Mouse (Mus musculus) heart, embryonic 14.5 days (tissue): ENCODE measurements around the gene Faf2. TPM values are rescaled to one million over a fixed set of nuclear protein-coding genes. Genes with fewer than 3 reads are reported as not detected.

Source experiments
- ATAC-seq: fragments of 200-750 bp; cut with Nextera tagmentation; 2 replicates; pipeline ENCODE4 v1.8.0; 2017; ENCODE audit warnings: low read depth, moderate TSS enrichment; ENCODE audit not compliant: insufficient number of reproducible peaks, insufficient read depth, low FRiP score
- H3K27ac ChIP-seq, 2 experiments: fragments of 200-500 bp in 1 of 2; fragments of 300-500 bp in 1 of 2; sonication (generic) in 1 of 2; replicated peaks in 1 of 2; 2 replicates each; pipeline ENCODE4 v1.5.1; 2012 to 2014; ENCODE audit warnings: low read depth in 2 of 2, low read length in 2 of 2, control low read depth in 1 of 2, mild to moderate bottlenecking in 1 of 2, mixed read lengths in 1 of 2; ENCODE audit not compliant: control insufficient read depth in 1 of 2, insufficient read depth in 1 of 2
- H3K27me3 ChIP-seq: fragments of 300-500 bp; sonication (generic); 2 replicates; pipeline ENCODE4 v1.6.1; 2014; ENCODE audit warnings: mild to moderate bottlenecking, low read length, control low read depth; ENCODE audit not compliant: control insufficient read depth, insufficient read depth
- H3K36me3 ChIP-seq: fragments of 300-500 bp; sonication (generic); 2 replicates; pipeline ENCODE4 v1.6.1; 2014; ENCODE audit warnings: mild to moderate bottlenecking, control low read depth, low read length, mixed read lengths; ENCODE audit not compliant: control insufficient read depth, insufficient read depth
- H3K4me1 ChIP-seq, 2 experiments: fragments of 200-500 bp in 1 of 2; fragments of 300-500 bp in 1 of 2; sonication (generic) in 1 of 2; 2 replicates each; pipeline ENCODE4 v1.6.1; 2012 to 2014; ENCODE audit warnings: low read length in 2 of 2, control low read depth in 1 of 2, mixed read lengths in 1 of 2; ENCODE audit not compliant: control insufficient read depth in 2 of 2, insufficient read depth in 2 of 2
- H3K4me2 ChIP-seq: fragments of 300-500 bp; sonication (generic); 2 replicates; pipeline ENCODE4 v1.6.1; 2014; ENCODE audit warnings: mild to moderate bottlenecking, low read length
- H3K4me3 ChIP-seq, 2 experiments: fragments of 200-500 bp in 1 of 2; fragments of 300-500 bp in 1 of 2; sonication (generic) in 1 of 2; 2 replicates each; pipeline ENCODE4 v1.5.1; 2012 to 2014; ENCODE audit warnings: low read length in 2 of 2, mild to moderate bottlenecking in 2 of 2, control low read depth in 1 of 2, low read depth in 1 of 2, moderate library complexity in 1 of 2; ENCODE audit not compliant: control insufficient read depth in 1 of 2, insufficient read depth in 1 of 2
- H3K9ac ChIP-seq: fragments of 300-500 bp; sonication (generic); 2 replicates; pipeline ENCODE4 v1.6.1; 2014; ENCODE audit warnings: mild to moderate bottlenecking, low read length
- H3K9me3 ChIP-seq: fragments of 300-500 bp; sonication (generic); 2 replicates; pipeline ENCODE4 v1.6.1; 2016; ENCODE audit warnings: low read length, control low read depth; ENCODE audit not compliant: control insufficient read depth
- WGBS: fragments of 180-500 bp; shearing (Covaris S2); extraction: QIAGEN DNeasy Blood & Tissue Kit; methylation state at CpG from one replicate; pipeline ENCODE4 v1.1.7; 2014; 5-methylcytosine and 5-hydroxymethylcytosine counted together
- polyA plus RNA-seq: library from polyadenylated mRNA; unstranded; fragments of >200 nt; fragmentation: Nextera tagmentation; extraction: Ambion mirVana; gene quantifications from 2 replicates; pipeline ENCODE4 v1.2.1, GENCODE M21; 2014

Gene Faf2
- polyA plus RNA-seq, 1 experiment from 2014 or later = 64.4 TPM

- Histone ChIP-seq H3K9ac (no peak overlapping the region), H3K36me3 (peaks cover 99% of the 10 kb centered on the region), H3K4me3 (no peak overlapping the region), H3K27ac (no peak overlapping the region), H3K4me1 (no peaks in the 10 kb centered on the region), H3K27me3 (no peaks in the 10 kb centered on the region), H3K9me3 (no peaks in the 10 kb centered on the region), H3K4me2 (no peak overlapping the region)
- ATAC-seq = no peak
- 81% methylated on average over 5 of the region's 5 CpGs for WGBS
Observed at GRCm38 (mm10) chr13:54582860-54583259, 38.7 kb upstream of the Faf2 start.

- Histone ChIP-seq H3K4me1 (peaks cover 0 to 1% of the 10 kb centered on the region in 2 experiments; a peak in 1 of 4 replicates), H3K9ac (no peak overlapping the region), H3K4me3 (no peak overlapping the region), H3K4me2 (no peak overlapping the region), H3K36me3 (peaks cover 77% of the 10 kb centered on the region), H3K27me3 (no peaks in the 10 kb centered on the region), H3K9me3 (no peaks in the 10 kb centered on the region), H3K27ac (no peak overlapping the region)
- no peak for ATAC-seq
- WGBS = 75% methylated on average over 11 of the region's 11 CpGs
Observed at GRCm38 (mm10) chr13:54585831-54586230, 35.8 kb upstream of the Faf2 start.

GRCm38 (mm10) chr13:54589414-54589995, 32.1 kb upstream of the Faf2 start:
- H3K9me3 ChIP-seq = no peaks in the 10 kb centered on the region
- ATAC-seq = 0 out of 2 replicates have a peak, but pooled peaks have one; percentile 1
- H3K4me3 ChIP-seq = peak overlapping the region; percentile 80 to 93
- peaks cover 62% of the 10 kb centered on the region for H3K36me3 ChIP-seq
- peaks cover 2 to 12% of the 10 kb centered on the region in 2 experiments; a peak in 2 of 4 replicates for H3K4me1 ChIP-seq
- WGBS = under 1% methylated on average over 24 of the region's 24 CpGs
- H3K4me2 ChIP-seq = peak overlapping the region; percentile 82
- peak overlapping the region; percentile 88 for H3K9ac ChIP-seq
- H3K27ac ChIP-seq = peak overlapping the region; percentile 53 to 76; a peak in 3 of 4 replicates
- no peaks in the 10 kb centered on the region for H3K27me3 ChIP-seq

- Histone ChIP-seq H3K4me3 (peak within 1 kb of the TSS; percentile 80 to 93), H3K36me3 (peaks cover 59% of the 10 kb centered on the region), H3K9ac (peak within 1 kb of the TSS; percentile 88), H3K4me1 (peaks cover 4 to 13% of the 10 kb centered on the region in 2 experiments; a peak in 3 of 4 replicates), H3K27ac (peak within 1 kb of the TSS; percentile 71 to 76), H3K9me3 (no peaks in the 10 kb centered on the region), H3K4me2 (peak within 1 kb of the TSS; percentile 86), H3K27me3 (no peaks in the 10 kb centered on the region)
- ATAC-seq = peak; percentile 97
- WGBS = under 1% methylated on average over 51 of the region's 51 CpGs
Observed at GRCm38 (mm10) chr13:54589996-54590951, 31.3 kb upstream of the Faf2 start, which contains the start of the genes Nop16 and Higd2a. Gene Nop16 (minus strand): TSS chr13:54590090. Gene Higd2a (plus strand): TSS chr13:54590207.

GRCm38 (mm10) chr13:54591776-54592356, 29.7 kb upstream of the Faf2 start:
- no peak overlapping the region for H3K4me3 ChIP-seq
- no peak overlapping the region for H3K9ac ChIP-seq
- H3K36me3 ChIP-seq = peaks cover 44% of the 10 kb centered on the region
- H3K9me3 ChIP-seq = no peaks in the 10 kb centered on the region
- H3K4me1 ChIP-seq = peaks cover 19 to 29% of the 10 kb centered on the region in 2 experiments
- H3K27me3 ChIP-seq = no peaks in the 10 kb centered on the region
- ATAC-seq = no peak
- peak overlapping the region; percentile 86 for H3K4me2 ChIP-seq
- H3K27ac ChIP-seq = no peak overlapping the region
- 87% methylated on average over 8 of the region's 8 CpGs for WGBS

GRCm38 (mm10) chr13:54593617-54594016, 28.0 kb upstream of the Faf2 start:
- no peak overlapping the region for H3K9ac ChIP-seq
- H3K4me3 ChIP-seq = no peak overlapping the region
- ATAC-seq = no peak
- H3K4me1 ChIP-seq = peaks cover 25 to 39% of the 10 kb centered on the region in 2 experiments
- no peak overlapping the region for H3K27ac ChIP-seq
- no peaks in the 10 kb centered on the region for H3K9me3 ChIP-seq
- no peak overlapping the region for H3K4me2 ChIP-seq
- no peaks in the 10 kb centered on the region for H3K27me3 ChIP-seq
- WGBS = 90% methylated on average over 11 of the region's 11 CpGs
- H3K36me3 ChIP-seq = peaks cover 33% of the 10 kb centered on the region

GRCm38 (mm10) chr13:54596107-54596690, 25.4 kb upstream of the Faf2 start:
- peak; percentile 40; the same call in 1 of the 2 replicates for ATAC-seq
- 31% methylated on average over 8 of the region's 8 CpGs for WGBS
- H3K4me2 ChIP-seq = peak overlapping the region; percentile 26; the same call in 1 of the 2 replicates
- no peak overlapping the region for H3K4me3 ChIP-seq
- peaks cover 39% of the 10 kb centered on the region for H3K36me3 ChIP-seq
- H3K9me3 ChIP-seq = no peaks in the 10 kb centered on the region
- H3K9ac ChIP-seq = peak overlapping the region; percentile 41
- H3K27ac ChIP-seq = peak overlapping the region; percentile 47 to 78
- H3K4me1 ChIP-seq = peaks cover 24 to 34% of the 10 kb centered on the region in 2 experiments
- no peaks in the 10 kb centered on the region for H3K27me3 ChIP-seq
